Mouse (Mus musculus) cortical plate, adult 2 months (tissue): Measurements from ENCODE around the gene Stra6. TPM values are rescaled to one million over a fixed set of nuclear protein-coding genes. Genes with fewer than 3 reads are reported as not detected.
A peak's percentile ranks its signal among the peaks of the same experiment; 100 is the strongest.

ENCODE experiments used
- H3K27ac ChIP-seq: fragments of 200-500 bp; 2 replicates; pipeline ENCODE4 v1.5.1; 2012; ENCODE audit warnings: low read length, control low read depth, inconsistent platforms; ENCODE audit not compliant: insufficient read depth
- H3K4me1 ChIP-seq: fragments of 200-500 bp; 2 replicates; pipeline ENCODE4 v1.6.1; 2011; ENCODE audit warnings: low read length; ENCODE audit not compliant: control insufficient read depth, insufficient read depth
- H3K4me3 ChIP-seq: fragments of 200-500 bp; 2 replicates; pipeline ENCODE4 v1.5.1; 2011; ENCODE audit warnings: mild to moderate bottlenecking, low read length, control low read depth; ENCODE audit not compliant: insufficient read depth
- CTCF ChIP-seq: fragments of 200-500 bp; IDR thresholded peaks from 2 replicates; pipeline ENCODE4 v1.5.1; 2011; ENCODE audit warnings: mild to moderate bottlenecking, control low read depth, low read length; ENCODE audit not compliant: insufficient read depth; ENCODE audit errors: extremely low read depth
- POLR2A ChIP-seq: fragments of 200-500 bp; IDR thresholded peaks from 2 replicates; pipeline ENCODE4 v1.6.1; 2011; ENCODE audit warnings: mild to moderate bottlenecking, low read length, control low read depth; ENCODE audit not compliant: insufficient read depth; ENCODE audit errors: extremely low read depth
- polyA plus RNA-seq: library from polyadenylated mRNA; depleted of rRNA; stranded (reverse); fragments of >200 nt; gene quantifications from 2 replicates; pipeline ENCODE4 v1.2.3, GENCODE M21; 2012

The Stra6 gene
- polyA plus RNA-seq, 1 experiment: 9.9 TPM

DNA sequence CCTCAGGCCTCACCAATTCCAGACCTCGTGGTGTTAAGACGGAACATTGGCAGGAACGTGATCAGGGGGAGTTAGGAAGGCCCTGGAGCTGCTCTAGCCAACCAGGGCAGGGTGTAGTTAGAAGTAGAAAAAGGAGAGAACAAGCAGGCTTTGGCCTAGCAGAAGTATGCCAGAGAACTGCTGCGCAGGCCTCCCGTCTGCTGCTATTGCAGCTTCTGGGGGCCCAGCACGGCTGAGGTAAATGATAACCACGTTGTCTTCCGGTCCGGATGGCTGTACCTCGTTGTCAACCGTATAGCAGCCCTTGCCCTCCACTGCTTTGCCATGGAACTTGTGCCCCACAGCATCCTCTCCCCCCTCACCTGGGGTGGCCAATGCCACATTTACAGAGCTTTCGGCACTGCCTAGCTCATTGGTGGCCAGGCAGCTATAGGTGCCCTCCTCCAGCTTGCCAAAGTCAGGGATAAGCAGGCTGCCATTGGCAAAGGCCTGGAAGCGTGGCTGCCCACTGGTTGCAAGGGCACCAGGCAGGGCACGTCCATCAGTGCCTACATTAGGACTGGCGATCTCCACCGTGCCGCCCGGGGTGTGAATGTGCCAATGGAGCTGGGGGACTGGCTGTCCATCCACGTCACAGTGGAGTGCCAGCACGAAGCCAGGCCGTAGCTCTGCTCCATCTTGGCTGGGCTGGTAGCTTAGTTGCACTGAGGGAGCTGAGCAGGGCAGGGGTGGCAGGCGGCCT, 93.4 kb downstream of the Stra6 start:
- Histone ChIP-seq H3K27ac (no peak overlapping the region), H3K4me1 (peaks cover 4% of the 10 kb centered on the region), H3K4me3 (no peak overlapping the region)
- no peak for TF ChIP-seq POLR2A
- TF ChIP-seq CTCF: no peak

DNA sequence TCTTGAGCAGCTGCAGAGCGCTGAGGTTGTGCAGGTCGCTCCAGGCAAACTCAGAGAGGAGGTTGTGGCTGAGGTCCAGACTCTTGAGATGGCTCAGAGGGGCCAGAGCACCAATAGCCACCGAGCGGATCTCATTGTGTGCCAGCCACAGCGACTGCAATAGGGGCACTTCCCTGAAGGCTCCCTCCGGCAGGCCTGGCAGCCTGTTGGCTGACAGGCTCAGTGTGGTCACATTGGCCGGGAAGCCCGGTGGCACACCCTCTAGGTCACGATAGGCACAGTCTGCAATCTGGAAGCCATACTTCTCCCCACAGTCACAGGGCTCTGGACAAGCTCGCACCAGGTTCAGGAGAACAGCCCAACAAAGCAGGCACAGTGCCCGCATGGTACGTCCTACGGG, 94.2 kb downstream of the Stra6 start:
- no peak for TF ChIP-seq CTCF
- TF ChIP-seq POLR2A: no peak
- H3K4me3 ChIP-seq: 0 out of 2 replicates have a peak overlapping the region, but pooled peaks have one; percentile 2
- no peak overlapping the region for H3K27ac ChIP-seq
- peaks cover 4% of the 10 kb centered on the region for H3K4me1 ChIP-seq

DNA sequence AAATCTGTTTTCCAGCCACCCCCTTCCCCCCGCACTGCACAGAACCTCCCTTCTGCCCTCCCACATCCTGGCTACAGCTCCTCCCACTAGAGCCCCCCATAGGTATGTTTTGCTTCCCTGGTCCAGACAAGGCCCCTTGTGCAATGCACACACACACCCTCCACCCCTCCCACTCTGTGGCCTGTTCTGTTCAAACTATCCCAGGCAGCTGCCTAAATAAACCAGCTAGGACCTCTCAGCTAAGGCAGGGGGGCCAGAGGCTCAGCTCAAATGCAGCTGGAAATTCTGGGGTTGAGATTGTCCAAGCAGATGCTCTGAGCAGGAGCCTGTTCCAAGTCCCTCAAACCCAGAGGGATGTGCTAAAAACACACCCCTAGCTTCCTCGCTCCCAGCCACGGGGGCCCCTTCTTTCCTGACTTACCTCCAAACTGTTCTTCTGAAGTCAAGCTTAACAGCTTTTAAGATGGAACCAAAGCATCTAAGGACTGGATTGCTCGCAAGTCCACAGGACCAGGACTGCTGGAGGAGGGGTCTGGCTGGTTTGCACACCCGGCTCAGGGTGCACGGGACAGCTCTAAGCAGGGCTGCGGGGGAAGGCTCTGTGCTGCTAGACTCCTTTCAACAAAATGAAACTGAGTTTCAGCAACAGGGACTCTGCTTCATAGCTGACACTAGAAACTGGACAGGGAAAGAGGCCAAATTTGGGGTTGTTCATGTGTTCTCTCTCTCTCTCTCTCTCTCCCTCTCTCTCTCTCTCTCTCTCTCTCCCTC, 95.1 kb downstream of the Stra6 start:
- TF ChIP-seq CTCF: no peak
- Histone ChIP-seq H3K4me3 (0 out of 2 replicates have a peak overlapping the region, but pooled peaks have one; percentile 2), H3K27ac (no peak overlapping the region), H3K4me1 (peaks cover 4% of the 10 kb centered on the region)

DNA sequence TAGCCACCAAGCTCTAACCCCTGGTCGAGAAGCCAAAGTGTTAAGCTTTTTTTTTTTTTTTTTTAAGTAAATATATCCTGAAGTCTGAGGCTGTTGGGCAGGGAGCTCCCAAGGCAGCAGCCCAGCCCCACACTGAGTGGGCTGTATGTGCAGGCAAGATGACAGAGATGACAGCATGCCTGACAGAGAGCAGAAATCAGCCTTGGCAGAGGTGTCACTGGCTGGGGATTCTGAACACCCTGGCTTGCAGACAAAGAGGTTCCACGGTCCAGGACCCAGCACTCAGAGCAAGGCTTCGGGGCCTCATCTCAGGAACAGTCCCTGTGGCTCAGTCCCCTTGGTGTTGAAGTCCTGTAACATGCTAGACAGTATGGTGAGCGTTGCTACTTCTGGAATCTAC, 96.3 kb downstream of the Stra6 start:
- H3K4me1 ChIP-seq: peaks cover 4% of the 10 kb centered on the region
- no peak overlapping the region for H3K4me3 ChIP-seq
- no peak overlapping the region for H3K27ac ChIP-seq
- TF ChIP-seq CTCF: no peak

DNA sequence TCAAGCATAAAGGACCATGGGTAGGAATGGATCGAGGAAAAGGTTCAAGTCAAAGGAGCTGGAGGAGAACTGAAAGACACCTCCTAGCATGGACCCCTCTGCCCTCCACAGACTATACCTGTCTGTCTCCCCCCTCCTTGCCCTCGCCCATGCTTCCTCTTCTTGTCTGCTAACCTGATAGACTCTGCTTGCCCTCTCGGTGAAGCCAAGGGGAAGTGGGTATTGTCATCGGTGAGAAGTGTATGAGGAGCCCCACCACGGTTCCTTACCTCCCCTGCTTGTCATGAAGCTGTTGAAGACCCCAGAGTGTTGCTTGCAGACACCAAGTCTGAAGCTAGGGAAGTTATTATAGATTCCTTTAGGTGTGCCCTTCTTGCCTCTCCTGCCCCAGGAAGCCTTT, 96.7 kb downstream of the Stra6 start:
- TF ChIP-seq POLR2A (no peak), CTCF (no peak)
- Histone ChIP-seq H3K4me1 (peaks cover 4% of the 10 kb centered on the region), H3K27ac (no peak overlapping the region), H3K4me3 (no peak overlapping the region)

DNA sequence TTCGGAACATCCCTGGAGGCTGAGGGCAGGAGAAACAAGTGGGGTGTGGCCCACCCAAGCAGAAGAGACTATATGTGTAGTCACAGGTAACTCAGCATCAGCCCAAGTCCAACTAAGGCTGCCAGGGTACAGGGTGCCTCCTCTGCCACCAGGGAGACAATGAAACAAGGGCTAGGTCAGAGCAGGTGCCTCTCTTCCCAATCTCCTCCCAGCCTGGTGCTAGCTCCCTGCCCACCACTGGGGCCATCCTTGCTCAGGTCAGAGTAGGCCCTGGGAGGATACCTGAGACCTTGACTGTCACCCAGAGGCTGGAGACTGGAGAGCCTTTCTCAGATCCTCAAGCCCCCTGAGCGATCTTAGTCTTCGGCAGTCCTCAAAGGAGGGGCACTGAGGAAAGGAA, 98.6 kb downstream of the Stra6 start:
- H3K4me3 ChIP-seq: no peak overlapping the region
- H3K4me1 ChIP-seq: peaks cover 4% of the 10 kb centered on the region
- no peak overlapping the region for H3K27ac ChIP-seq
- TF ChIP-seq POLR2A (no peak), CTCF (no peak)

DNA sequence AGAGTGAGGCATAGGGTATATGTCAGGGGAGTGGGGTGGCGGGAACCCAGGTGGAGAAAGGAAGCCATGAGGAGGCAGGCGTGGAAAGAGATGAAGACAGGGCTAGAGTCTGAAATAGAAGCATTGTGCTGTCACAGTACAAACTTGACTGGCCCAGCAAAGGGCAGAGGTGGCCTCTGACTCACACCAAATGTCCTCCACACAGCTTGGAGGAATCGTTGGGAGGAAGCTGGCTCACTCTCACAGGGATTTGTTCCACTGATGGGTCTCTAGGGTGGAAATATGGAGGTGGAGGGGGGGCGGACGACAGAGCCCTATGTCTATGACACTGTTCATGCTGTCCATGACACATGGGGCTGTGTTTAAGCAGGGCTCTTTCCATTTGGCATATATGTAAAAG, 99.6 kb downstream of the Stra6 start:
- no peak overlapping the region for H3K4me3 ChIP-seq
- peaks cover 4% of the 10 kb centered on the region for H3K4me1 ChIP-seq

DNA sequence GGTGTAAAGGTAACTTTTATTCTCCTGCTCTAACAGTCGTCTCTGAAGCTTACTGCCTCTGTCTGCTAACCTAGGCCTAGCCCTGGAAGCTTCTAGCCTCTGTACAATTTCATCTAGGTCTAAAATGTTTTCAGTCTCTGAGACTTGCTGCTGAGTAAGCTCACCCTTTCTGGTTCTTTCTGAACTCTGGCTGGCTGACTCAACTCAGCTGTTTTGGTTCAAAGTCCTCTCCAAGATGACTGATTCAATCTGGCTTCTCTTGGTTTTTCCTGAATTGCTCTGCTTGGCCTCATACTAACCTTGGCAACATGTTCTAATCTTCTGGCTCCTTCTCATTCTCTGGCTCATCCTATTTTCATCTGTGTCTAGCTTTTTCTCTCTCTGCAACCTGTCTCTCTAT, 102.2 kb downstream of the Stra6 start:
- Histone ChIP-seq H3K4me3 (no peak overlapping the region), H3K4me1 (no peaks in the 10 kb centered on the region), H3K27ac (no peak overlapping the region)
- TF ChIP-seq CTCF: no peak
- no peak for TF ChIP-seq POLR2A

More for the DNA sequence above, 99.6 kb downstream of the Stra6 start:
- TF ChIP-seq POLR2A: no peak
- no peak for TF ChIP-seq CTCF
- H3K27ac ChIP-seq: no peak overlapping the region

DNA sequence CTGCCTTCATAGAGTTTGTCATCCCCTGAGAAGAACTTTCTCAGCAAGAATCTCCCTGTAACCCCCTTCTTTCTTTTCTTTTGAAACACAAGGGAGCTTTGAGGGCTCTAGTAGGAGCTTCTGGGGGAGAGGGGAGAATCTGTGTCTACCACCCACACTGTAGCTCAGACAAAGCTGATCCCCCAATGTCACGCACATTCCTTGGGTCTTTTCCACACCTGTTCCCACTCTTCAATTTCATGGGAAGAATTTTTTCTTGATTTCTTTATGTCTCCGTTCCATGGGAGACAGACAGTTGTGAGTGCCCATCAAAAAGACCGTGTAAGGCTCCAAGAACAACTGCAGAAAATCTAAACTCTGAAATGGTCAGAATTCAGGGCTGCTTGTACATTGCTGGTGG, 105.3 kb downstream of the Stra6 start:
- Histone ChIP-seq H3K4me1 (no peaks in the 10 kb centered on the region), H3K27ac (no peak overlapping the region), H3K4me3 (no peak overlapping the region)
- no peak for TF ChIP-seq CTCF
- TF ChIP-seq POLR2A: no peak

DNA sequence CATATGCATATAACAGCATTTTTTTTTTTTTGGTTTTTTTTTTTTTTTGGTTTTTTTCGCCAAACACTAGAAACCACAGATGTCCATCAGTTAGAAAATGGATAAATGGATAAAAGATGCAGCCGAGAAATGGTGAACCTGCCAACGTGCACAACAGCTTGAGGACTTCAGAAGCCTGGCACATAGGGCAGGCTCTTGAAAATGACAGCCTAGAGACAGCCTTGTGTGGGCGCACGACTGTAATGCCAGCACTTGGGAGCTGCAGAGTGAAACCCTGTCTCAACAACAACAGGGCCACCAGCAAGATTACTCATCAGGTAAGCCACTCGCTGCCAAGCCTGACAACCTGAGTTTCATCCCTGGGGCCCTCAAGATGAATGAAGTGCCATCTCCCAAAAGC, 105.8 kb downstream of the Stra6 start:
- H3K4me1 ChIP-seq: no peaks in the 10 kb centered on the region
- TF ChIP-seq CTCF: no peak
- TF ChIP-seq POLR2A: no peak
- no peak overlapping the region for H3K27ac ChIP-seq
- H3K4me3 ChIP-seq: no peak overlapping the region
